ENCODE assay signal across 8 mouse cellular contexts in the genomic region with DNA sequence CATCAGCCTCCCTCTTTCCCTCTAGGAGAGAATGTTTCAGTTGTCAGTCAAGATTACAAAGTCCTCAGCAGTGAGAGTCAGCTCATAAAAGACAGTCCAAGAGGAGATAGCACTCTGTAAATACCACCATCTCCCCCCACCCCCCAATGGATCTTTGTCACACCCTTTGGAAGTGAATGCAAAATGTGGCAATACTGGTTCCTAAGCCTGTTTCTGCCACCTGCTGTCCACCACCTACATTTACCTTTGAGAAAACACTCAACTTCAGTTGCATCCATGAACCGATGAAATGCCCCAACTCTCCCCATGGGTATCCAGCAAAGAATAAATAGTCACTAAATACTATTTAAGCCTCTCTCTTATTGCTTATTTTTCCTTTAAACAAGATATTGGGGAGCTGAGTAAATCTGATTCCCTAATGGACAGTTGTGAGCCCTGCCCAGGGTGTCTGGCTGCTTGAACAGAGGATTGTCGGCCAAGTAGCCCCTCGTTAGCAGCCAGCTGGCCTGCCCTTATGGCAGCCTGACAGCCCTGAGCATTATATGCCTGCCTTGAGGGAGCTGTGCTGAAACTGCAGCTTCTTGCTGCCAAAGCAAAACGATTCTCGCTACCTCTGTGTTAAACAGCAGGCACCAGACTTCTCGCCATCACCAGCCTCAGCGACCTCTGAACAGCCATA.
A peak's percentile ranks its signal among the peaks of the same experiment; 100 is the strongest.
DNase-seq lines count a peak whose midpoint lies in the region; ATAC-seq and TF ChIP-seq lines count a peak whose summit lies in the region.

No protein-coding gene starts in this region.

- TF ChIP-seq CTCF in layer of hippocampus, adult 2 months (conservative IDR thresholded peaks at IDR 0.05), result no peak
- no peak for TF ChIP-seq CTCF in gastrocnemius, adult 2 months (IDR thresholded peaks at IDR 0.05)

- no peak overlapping the region for H3K27ac ChIP-seq in layer of hippocampus, adult 2 months
- no peak overlapping the region for H3K27ac ChIP-seq in gastrocnemius, adult 2 months
- peak overlapping the region; percentile 53; the same call in 1 of the 2 replicates for H3K27ac ChIP-seq in midbrain, embryonic 16.5 days (ENCODE audit: low read length)

- no peaks in the 10 kb centered on the region for H3K27me3 ChIP-seq in midbrain, embryonic 16.5 days (ENCODE audit: control insufficient read depth, insufficient read depth, low read depth, low read length)

- peak overlapping the region; percentile 28; the same call in 1 of the 2 replicates for H3K4me3 ChIP-seq in layer of hippocampus, adult 2 months
- H3K4me3 ChIP-seq in gastrocnemius, adult 2 months, result peak overlapping the region; percentile 52
- H3K4me3 ChIP-seq in midbrain, embryonic 16.5 days (ENCODE audit: low read depth, low read length), result peak overlapping the region; percentile 23

- peak overlapping the region; percentile 52 for H3K4me2 ChIP-seq in midbrain, embryonic 16.5 days (ENCODE audit: low read length)

- peak; percentile 10 for DNase-seq in adrenal gland, postnatal 14 days
- DNase-seq in adrenal gland, adult 8-10 months, result no peak
- peak in 1 of 2 experiments; percentile 25 for DNase-seq in layer of hippocampus, adult 2 months (ENCODE audit: low spot score in 2 of 2)
- DNase-seq in layer of hippocampus, adult 9-10 months (ENCODE audit: low spot score), result no peak
- DNase-seq in gastrocnemius, adult 2 months, result peak; percentile 36
- DNase-seq in frontal cortex, postnatal 25 days (ENCODE audit: low spot score in 2 of 2), result no peak
- DNase-seq in spleen, adult 12 weeks (ENCODE audit: low spot score), result no peak

- no peaks in the 10 kb centered on the region for H3K9me3 ChIP-seq in midbrain, embryonic 16.5 days (replicated peaks; ENCODE audit: control insufficient read depth, low read length, poor library complexity, severe bottlenecking)

- ATAC-seq in midbrain, embryonic 16.5 days, result peak; percentile 76

- 50% methylated on average over 7 of the region's 7 CpGs for WGBS in midbrain, embryonic 16.5 days

- H3K4me1 ChIP-seq in midbrain, embryonic 16.5 days (ENCODE audit: control insufficient read depth, insufficient read depth, low read length), result no peaks in the 10 kb centered on the region

- intact Hi-C loops in gastrocnemius, adult 2 months (cut with DNase I), result no loop called here

- no peaks in the 10 kb centered on the region for H3K36me3 ChIP-seq in midbrain, embryonic 16.5 days (ENCODE audit: control insufficient read depth, insufficient read depth, low read length)

- peak overlapping the region; percentile 42; the same call in 1 of the 2 replicates for H3K9ac ChIP-seq in midbrain, embryonic 16.5 days (ENCODE audit: low read depth, low read length)

Comparison
In these comparisons a context has a peak if more than half of its experiments do, and no peak if none do; other contexts are left out.
1. DNase-seq: peak in adrenal gland, postnatal 14 days (single experiment) and gastrocnemius, adult 2 months (single experiment); none in adrenal gland, adult 8-10 months (single experiment), layer of hippocampus, adult 9-10 months (single experiment), frontal cortex, postnatal 25 days (0 of 2) and spleen, adult 12 weeks (single experiment).
2. Peak in every context shown above with its lines, with median percentiles within 50 percentile points of each other: H3K4me3 ChIP-seq.